Mouse (Mus musculus) urinary bladder, postnatal 25 days (tissue): Measurements from ENCODE around the gene Osbpl11.
"Not testable (repeated sequence)": the region's sequence is repeated elsewhere in the genome, so short reads cannot be mapped to it uniquely, and the experiment has no call there.

ENCODE experiments used
- DNase-seq: peaks from one replicate; pipeline ENCODE4 v3.0.0; 2022; ENCODE audit warnings: low spot score

Osbpl11 gene

DNA sequence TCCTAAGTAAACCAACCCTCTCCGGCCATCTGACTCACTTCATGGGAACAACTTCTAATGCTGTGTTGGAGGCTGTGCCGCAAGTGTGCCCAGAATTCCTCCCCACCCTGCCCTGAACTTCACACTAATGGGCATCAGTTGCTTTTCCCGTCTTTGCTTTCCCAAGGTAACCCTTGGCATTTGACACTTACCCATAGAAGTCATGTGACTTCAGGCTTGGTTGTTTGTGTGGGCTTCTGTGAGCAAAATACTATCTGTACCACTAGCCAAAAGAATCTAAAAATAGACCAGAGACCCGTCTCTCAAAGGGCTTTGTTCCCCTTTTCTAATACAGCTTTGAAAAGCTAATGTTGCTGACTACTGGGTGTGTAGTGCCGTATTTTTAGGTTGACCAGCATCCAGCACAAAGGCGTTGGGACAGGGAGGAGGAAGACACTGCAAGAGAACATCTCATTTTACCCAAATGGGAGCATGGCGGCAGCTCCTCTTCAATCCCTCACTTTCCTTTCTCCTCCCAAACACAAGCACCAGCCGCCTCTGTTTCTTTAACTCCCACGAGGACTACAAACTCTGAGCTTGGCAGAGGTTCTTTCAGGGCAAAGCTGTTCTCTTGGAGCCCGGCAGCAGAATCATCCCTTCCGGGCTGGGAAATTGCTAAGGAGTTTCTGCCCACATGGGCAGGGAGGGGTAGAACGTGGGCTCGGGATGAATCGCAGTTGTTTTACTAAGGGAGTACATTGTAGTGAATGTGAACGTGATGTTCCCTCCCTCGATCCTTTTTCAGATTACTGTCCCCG is 6.4 kb upstream of the Osbpl11 start:
- DNase-seq: no peak

DNA sequence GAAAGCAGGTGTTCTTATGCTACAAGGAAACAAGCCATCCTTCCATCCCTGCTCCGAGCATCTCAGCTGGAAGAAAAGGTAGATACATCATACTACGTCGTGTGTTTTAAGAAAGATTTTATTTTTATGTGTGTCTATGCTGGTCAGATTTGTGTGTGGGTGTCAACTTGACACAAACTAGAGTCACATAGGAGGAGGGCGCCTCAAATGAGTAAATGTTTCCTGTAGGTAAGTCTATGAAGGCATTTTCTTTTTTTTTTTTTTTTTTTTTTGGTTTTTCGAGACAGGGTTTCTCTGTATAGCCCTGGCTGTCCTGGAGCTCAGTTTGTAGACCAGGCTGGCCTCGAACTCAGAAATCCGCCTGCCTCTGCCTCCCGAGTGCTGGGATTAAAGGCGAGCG is 5.6 kb upstream of the Osbpl11 start:
- not testable (repeated sequence) for DNase-seq

DNA sequence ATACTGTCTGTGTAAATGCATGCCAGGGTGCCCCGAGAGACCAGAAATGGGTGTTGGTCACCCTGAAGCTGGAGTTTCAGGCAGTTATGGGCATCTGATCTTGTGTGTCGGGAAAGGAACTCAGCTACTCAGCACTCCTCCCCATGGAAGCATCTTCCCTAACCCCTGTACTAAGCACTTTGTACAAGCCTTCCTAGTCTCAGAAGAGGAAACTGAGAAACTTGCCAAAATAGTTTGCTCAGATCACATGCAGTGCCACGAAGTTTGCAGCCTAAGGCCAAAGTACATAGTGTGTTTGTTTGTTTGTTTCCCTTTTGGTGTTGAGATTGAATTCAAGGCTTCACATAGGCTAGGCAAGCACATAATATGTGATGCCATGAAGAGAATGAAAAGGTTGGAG is 5.0 kb upstream of the Osbpl11 start:
- DNase-seq: no peak

DNA sequence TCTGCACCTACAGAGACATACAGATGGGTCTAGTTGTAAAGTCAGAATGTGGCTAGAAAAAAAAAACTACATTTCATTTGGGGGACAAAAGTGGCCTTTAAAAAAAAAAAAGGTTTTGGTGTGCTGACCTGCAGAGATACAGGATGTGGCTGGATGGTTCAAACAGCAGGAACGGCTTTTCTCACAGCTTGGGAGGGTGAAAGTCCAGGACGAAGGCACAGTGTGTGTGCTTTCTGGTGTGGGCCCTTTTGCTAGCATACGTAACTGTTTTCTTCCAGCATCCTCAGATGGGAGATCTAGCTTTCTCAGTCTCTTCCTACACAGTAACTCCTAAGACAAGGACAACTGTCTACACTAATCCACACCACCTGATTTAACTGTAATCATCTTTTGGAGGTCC is 4.1 kb upstream of the Osbpl11 start:
- no peak for DNase-seq

DNA sequence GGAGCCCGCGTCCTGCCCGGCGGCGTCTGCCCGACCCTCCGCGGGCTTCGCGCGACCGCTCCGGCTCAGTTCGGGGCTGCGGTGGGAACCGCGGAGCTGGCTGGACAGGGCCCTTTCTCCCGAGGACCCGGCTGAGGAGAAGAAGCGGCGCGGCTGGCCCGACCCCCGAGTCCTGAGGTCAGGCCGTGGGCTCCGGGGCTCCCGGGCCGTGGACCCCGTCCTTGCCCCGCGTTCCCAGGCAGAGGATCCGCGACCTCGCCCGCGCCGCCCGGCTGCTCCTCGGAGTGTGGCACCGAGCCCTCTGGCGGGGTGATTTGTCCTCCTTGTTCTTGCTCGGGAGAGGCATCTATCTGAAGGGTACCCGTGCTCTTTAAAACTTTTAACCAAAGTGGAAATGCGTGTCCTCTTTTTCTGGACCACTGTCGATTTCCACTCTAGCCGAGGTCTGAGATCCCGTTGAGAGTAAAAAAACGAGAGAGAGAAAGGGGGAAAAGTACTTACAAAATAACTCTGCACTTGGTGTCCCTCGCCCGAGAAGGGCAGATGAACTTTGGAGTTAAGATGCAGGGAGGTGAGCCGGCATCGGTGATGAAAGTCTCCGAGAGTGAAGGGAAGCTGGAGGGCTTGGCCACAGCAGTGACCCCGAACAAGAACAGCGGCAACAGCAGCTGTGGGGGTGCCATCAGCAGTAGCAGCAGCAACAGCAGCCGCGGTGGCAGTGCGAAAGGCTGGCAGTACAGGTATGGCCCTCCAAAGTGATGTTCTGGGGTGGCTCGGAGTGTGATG is 583 bp downstream of the Osbpl11 start:
- DNase-seq: peak; percentile 59

DNA sequence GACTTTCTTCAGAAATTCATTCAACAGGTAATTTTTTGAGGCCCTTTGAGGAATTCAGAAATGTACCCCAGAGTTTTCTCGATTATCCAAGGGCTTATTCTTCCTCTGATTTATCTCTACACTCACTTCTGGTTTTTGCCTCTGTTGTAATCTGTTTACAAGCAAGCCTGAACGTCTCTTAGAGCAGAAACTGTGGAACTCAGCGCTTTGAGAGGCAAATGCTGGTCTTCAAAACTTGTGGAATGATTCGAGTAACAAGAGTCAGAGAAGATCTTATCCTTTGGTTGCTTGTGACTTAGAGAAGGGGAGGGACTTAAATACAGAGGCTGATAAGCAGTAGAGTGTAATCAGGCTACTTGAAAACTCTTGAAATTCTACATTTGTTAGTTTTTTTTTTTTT is 1.3 kb downstream of the Osbpl11 start:
- DNase-seq: no peak

DNA sequence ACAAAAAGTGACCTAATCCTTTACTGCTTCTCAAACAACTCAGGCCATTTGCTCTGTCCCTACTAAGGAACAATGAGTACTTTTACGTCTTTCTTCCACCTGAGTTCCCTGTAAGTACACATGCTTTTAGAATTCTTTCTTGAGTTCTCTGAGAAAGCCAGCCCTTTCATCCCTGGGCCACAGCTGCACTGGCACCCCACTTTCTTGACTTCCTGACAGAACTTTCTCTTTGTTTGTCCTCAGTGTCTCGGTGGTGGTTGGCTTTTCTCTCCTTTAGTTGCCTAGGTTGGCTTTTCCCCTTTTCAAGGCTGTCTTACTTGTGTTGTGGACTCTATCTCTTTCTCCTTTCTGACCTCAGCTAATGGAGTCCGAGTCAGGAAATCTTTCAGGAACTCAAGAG is 3.2 kb downstream of the Osbpl11 start:
- DNase-seq: no peak

DNA sequence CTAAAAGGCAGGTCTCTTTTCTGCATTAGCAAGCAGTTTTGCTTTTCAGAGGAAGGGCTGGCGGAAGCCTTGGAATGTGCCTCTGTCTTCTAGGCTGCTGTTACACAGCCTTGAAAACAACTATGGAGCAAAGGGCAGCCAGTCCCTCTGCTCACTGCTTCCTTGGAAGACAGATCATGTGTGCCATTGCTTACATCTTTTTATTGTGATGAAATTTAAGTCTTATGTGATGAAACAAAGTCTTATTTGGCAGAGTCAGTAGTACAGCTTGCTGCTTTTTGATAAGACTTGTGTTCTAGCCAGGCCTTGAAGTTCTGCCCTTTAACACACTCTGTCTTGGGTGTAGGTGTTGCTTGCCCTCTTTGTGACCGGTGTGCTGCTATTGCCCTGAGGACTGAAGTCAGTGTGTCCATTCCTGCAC is 6.8 kb downstream of the Osbpl11 start:
- DNase-seq: no peak

DNA sequence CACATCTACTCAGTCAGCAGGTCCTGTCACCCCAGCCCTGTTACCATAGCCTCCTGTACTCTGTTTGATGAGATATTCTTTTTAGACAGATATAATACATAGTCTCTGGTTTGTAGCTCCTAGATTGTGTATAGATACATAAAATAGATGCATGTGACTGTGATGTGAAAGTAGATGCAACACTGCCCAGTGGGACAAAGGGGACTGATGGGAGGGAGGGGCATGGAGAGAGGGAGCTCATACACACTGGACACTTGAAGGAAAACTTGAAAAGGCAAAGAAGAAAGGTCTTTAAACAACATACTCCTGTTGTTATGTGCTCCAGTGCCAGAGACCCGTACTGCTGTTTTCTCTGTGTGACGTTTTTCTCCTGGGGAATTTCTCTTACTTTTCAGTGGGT is 7.4 kb downstream of the Osbpl11 start:
- DNase-seq: no peak

DNA sequence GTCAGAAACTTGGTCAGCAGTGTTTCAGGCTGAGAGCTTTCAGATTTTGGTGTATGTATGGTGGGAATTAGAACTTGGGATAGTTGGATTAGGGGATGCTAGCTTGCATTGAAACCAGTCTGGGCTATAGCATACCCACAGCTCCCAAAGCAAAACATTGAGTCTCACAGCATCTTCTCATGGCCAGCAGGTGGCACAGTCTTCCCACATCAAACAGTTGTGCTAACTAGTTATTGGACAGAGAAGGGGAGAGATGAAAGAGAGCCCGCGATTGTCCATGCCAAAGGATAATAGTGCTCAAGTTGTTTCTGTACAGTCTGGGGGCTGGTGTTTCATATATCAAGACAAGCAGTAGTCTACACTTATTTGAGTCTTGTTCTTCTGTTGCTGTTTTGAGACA is 8.8 kb downstream of the Osbpl11 start:
- no peak for DNase-seq

DNA sequence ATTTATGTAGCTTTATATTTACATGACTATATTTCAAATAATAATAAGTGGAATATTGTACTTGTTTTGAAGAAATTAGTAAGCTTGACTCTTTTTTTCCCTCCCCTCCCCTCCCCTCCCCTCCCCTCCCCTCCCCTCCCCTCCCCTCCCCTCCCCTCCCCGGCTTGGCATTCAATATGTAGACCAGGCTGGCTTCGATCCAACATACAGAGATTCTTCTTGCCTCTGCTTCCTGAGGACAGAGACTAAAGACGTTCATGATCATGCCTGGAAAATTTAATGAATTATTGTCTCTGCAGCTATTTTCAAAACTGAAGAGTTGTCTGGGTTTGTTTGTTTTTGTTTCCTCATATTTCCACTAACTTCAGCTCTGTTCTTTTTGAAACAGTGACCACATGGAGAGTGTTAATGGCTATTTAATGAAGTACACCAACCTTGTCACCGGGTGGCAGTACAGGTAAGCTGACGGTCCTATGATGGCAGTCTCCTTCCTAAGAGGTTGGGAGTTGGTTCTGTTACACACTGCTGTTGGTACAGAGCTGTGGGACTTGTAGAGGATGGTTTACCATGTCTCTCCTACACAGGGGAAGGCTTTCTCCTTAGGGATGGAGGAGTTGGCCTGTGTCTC is 10.9 kb downstream of the Osbpl11 start:
- DNase-seq: no peak

DNA sequence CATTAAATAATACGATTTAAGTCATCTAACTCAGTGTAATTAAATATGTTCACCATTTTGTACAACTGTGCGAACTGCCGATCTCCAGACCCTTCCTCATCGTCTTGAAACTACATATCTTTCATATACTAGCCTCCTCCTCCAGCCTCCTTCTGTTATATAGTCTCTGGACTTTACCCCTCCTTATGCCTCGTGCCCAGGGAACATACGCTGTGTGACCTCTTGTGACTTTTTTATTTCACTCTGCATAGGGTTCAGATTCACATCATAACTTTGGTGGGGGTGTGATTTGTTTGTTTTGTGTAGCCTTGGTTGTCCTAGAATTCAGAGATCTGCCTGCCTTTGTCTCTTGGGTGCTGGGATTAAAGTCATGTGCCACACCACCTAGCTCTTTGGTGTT is 11.7 kb downstream of the Osbpl11 start:
- DNase-seq: no peak

DNA sequence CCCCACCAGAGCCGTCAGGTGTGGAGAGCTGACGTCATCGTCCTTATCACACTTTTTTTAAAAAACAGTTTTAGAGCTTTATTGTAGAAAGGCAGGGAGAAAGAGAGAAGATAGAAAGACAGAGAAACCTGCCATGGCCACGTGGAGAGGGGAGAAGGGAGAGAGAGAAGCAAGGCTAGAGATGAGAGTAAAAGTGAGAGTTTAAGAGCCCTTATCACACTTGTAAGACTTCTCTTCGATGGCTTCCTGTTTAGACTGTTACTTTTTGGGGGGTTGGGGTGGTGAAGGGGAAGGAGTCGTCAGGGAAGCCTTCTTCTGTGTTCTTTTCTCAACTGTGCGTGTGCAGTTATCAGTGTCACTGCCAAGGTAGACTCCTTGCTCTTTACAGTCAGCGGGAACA is 15.7 kb downstream of the Osbpl11 start:
- no peak for DNase-seq

DNA sequence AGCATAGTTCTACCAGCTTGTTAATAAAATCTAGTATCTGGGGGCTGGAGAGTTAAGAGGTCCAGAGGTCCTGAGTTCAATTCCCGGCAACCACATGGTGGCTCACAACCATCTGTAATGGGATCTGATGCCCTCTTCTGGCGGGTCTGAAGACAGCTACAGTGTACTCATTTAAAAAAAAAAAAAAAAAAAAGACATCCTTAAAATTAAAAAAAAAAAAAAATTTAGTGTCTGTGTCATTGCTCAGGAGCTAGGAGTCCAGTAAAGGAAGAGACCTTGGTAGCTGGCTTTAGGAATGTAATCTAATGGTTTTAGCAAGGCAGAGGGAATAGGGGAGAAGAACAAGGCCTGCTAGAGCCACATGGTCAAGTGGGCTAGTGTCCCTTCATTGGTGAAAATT is 25.9 kb downstream of the Osbpl11 start:
- DNase-seq: no peak

DNA sequence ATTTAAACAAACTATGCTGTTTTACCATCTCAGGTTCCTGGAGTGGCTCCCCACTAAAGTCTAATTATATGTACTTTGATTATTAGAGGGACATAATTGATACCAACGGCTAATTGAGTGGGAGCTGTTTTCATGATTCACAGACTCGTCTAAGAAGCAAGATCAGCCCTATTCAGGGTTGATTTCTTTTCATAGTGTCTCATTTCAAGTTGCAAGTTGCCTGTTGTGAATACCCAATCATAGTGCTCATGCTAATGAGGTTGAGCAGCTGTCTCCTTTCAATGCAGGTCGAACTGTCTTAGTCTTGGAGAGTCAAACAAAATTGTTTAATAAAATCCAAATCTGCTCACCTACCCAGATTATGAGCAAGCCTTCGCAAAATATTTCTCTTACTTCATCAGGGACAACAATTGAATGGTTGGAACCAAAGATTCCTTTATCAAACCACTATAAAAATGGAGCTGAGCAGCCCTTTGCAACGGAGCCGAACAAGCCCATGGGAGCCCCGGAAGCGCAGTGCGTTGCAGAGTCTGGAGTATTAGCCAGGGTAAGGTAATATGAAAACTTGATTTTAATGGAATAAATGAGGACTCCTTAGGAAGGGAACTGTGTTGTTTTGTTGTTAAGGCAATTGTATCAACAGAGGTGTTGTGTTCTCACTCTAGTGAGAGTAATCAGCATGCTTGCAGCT is 31.6 kb downstream of the Osbpl11 start:
- no peak for DNase-seq

DNA sequence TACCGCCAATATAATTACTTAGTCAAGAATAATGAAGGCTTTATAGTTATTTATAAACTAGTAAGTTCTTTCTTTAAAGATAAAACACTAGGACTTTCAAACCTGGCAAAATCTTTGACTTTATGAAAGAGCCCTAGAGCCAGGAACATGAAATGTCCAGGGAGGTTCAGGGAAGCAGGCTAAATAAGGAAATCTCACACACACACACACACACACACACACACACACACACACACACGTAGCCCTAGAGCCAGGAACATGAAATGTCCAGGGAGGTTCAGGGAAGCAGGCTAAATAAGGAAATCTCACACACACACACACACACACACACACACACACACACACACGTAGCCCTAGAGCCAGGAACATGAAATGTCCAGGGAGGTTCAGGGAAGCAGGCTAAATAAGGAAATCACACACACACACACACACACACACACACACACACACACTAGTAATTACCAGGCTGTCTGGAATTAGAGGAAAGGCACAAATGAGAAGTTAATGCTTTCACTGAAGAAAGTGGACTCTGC is 32.7 kb downstream of the Osbpl11 start:
- not testable (repeated sequence) for DNase-seq

DNA sequence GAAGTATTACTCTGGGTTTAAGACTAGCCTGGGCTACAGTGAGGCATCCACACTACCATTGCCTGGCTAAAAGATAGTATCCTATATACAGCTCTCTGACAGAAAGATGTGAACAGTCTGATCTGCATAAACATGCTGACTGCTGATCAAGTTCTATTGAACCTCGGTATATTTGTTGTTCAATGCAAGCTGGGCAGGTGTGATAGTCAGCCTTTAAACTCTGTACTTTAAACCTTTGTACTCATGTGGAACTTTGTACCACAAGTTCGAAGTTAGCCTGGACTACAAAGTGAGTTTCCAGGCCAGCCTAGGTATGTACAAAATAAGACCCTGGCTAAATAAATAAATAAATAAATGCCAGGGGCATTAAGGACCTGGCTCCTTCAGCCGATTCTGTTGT is 37.6 kb downstream of the Osbpl11 start:
- no peak for DNase-seq

DNA sequence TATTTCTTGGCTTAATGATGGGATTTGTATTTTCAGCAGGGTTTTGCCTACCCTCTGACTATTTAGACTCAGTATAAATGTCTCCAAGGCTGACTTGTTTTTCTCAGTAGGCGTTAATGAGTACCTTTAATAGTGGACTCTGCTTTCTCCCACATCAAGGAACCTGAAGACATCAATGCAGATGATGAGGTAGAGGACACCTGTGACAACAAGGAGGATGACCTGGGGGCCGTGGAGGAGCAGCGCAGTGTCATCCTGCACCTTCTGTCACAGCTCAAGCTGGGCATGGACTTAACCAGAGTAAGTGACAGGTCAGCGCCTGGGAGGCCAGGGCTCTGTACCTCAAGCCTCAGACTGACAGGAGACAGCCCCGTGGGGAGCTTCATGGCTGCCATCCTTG is 39.5 kb downstream of the Osbpl11 start:
- no peak for DNase-seq

DNA sequence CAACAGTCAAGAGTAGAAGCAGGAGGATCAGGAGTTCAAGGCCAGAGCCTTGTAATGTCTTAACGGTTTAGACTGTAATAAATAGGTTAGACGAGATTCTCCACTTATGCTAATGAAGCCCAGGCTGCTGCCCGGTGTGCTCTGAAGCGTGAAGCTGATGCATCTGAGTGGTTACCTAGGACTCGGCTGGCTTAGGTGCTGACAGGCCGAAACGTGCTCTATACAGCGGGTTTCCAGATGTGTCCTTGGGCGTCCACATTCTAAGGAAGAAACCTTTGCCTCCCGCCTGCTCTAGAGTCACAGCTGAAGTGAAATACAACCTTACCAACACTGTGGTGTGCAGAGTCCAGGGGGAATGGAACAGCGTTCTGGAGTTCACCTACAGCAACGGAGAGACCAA is 49.3 kb downstream of the Osbpl11 start:
- DNase-seq: no peak

DNA sequence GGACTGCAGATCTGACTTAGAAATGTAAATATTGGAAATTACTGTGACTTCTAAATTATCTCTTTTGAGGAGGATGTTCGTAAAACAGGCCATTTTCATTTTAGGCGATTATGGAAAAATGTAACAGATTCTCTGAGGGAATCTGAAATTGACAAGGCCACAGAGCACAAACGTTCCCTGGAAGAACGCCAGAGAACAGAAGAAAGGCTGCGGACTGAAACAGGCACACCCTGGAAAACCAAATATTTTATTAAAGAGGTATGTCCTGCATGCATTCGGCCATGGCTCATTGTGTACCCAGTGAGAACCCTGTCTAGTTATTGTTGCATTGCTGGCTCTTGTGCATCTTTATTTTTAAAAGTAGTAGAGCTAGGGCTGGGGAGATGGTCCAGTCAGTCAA is 51.3 kb downstream of the Osbpl11 start:
- no peak for DNase-seq

DNA sequence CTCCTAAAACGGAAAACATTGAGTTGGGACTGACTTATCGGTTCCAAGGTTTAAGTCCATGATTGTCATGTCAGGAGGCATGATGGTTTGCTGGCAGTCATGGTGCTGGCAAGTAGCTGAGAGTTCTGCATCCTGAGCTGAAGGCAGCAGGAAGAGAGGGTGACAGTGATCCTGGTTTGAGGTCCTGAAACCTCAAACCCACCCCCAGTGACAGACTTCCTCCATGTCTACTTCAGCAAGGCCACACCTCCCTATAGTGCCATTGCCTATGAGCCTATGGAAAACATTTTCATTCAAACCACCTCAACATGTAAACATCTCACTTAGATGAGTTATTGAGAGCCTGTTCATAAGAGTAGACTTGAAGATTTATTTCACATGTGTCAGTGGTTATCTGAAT is 54.4 kb downstream of the Osbpl11 start:
- no peak for DNase-seq

DNA sequence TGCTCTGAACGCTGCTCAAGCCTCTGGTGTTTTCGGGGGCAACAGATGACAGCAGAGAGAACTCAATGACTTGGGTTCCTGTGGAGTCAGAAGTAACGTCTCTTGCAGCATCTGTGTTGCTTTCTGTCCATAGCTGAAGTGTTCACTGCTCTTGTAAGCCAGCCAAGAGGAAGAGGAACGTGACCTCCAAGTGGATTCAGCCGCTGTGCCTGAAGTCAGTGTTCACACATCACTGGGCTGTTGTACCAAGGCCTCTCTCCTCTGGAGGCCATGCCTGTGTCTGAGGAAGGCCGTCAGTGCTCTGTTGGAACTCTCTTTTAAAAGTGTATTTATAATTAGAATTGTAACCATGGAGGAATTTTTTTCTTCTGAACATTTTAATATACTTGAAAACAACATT is 57.2 kb downstream of the Osbpl11 start:
- DNase-seq: no peak
